Mouse (Mus musculus): ENCODE measurements at regions not wholly inside any gene's neighbourhood (a gene's known extent, or its start where the extent isn't known, plus 50 kb on each side); places are given as distances from the start of the nearest gene placed in this dataset.

- Histone ChIP-seq H3K4me1 (no peaks in the 10 kb centered on the region), H3K4me3 (no peak overlapping the region), H3K4me2 (replicated peaks) (no peak overlapping the region), H3K9me3 (no peaks in the 10 kb centered on the region), H3K27ac (no peak overlapping the region), H3K36me3 (no peaks in the 10 kb centered on the region), H3K27me3 (replicated peaks) (no peaks in the 10 kb centered on the region), H3K9ac (no peak overlapping the region)
- ATAC-seq (ENCODE audit: low FRiP score, low read depth) = no peak
- WGBS = 71% methylated on average over 3 of the region's 3 CpGs
These were observed 148.9 kb downstream of the Bcl11a start for GRCm38 (mm10) chr11:24226755-24227154.

- no peak overlapping the region for H3K4me3 ChIP-seq
- no peaks in the 10 kb centered on the region for H3K9me3 ChIP-seq
- H3K27ac ChIP-seq = no peak overlapping the region
- H3K4me1 ChIP-seq = no peaks in the 10 kb centered on the region
- no peak overlapping the region for H3K4me2 ChIP-seq (replicated peaks)
- no peaks in the 10 kb centered on the region for H3K27me3 ChIP-seq (replicated peaks)
- no peak overlapping the region for H3K9ac ChIP-seq
- WGBS = 92% methylated on average over 11 of the region's 11 CpGs
- no peaks in the 10 kb centered on the region for H3K36me3 ChIP-seq
- ATAC-seq (ENCODE audit: low FRiP score, low read depth) = no peak
These were observed 155.5 kb downstream of the Bcl11a start for GRCm38 (mm10) chr11:24233376-24233775.

- Histone ChIP-seq H3K36me3 (no peaks in the 10 kb centered on the region), H3K4me3 (no peak overlapping the region), H3K4me1 (no peaks in the 10 kb centered on the region), H3K27ac (no peak overlapping the region), H3K9me3 (no peaks in the 10 kb centered on the region), H3K27me3 (replicated peaks) (no peaks in the 10 kb centered on the region), H3K4me2 (replicated peaks) (no peak overlapping the region), H3K9ac (no peak overlapping the region)
- no peak for ATAC-seq (ENCODE audit: low FRiP score, low read depth)
- WGBS = 73% methylated on average over 9 of the region's 9 CpGs
These were observed 156.0 kb downstream of the Bcl11a start for GRCm38 (mm10) chr11:24233821-24234220.

GRCm38 (mm10) chr11:24234422-24234821 lies 156.6 kb downstream of the Bcl11a start:
- 76% methylated on average over 3 of the region's 3 CpGs for WGBS
- no peaks in the 10 kb centered on the region for H3K4me1 ChIP-seq

GRCm38 (mm10) chr11:24235326-24235725 lies 157.5 kb downstream of the Bcl11a start:
- no peak overlapping the region for H3K9ac ChIP-seq
- H3K4me1 ChIP-seq = no peaks in the 10 kb centered on the region
- H3K27ac ChIP-seq = no peak overlapping the region
- no peaks in the 10 kb centered on the region for H3K36me3 ChIP-seq
- 80% methylated on average over 4 of the region's 4 CpGs for WGBS
- H3K27me3 ChIP-seq (replicated peaks) = no peaks in the 10 kb centered on the region
- no peak overlapping the region for H3K4me2 ChIP-seq (replicated peaks)
- H3K9me3 ChIP-seq = no peaks in the 10 kb centered on the region
- ATAC-seq (ENCODE audit: low FRiP score, low read depth) = no peak
- H3K4me3 ChIP-seq = no peak overlapping the region

More at GRCm38 (mm10) chr11:24234422-24234821, 156.6 kb downstream of the Bcl11a start:
- no peaks in the 10 kb centered on the region for H3K36me3 ChIP-seq
- ATAC-seq (ENCODE audit: low FRiP score, low read depth) = no peak
- H3K4me3 ChIP-seq = no peak overlapping the region
- no peaks in the 10 kb centered on the region for H3K27me3 ChIP-seq (replicated peaks)
- no peak overlapping the region for H3K4me2 ChIP-seq (replicated peaks)
- H3K27ac ChIP-seq = no peak overlapping the region
- H3K9me3 ChIP-seq = no peaks in the 10 kb centered on the region
- H3K9ac ChIP-seq = no peak overlapping the region

- Histone ChIP-seq H3K4me1 (no peaks in the 10 kb centered on the region), H3K4me2 (replicated peaks) (no peak overlapping the region), H3K9ac (no peak overlapping the region), H3K27ac (no peak overlapping the region), H3K27me3 (replicated peaks) (no peaks in the 10 kb centered on the region), H3K4me3 (no peak overlapping the region), H3K36me3 (no peaks in the 10 kb centered on the region), H3K9me3 (no peaks in the 10 kb centered on the region)
- WGBS = 95% methylated on average over 6 of the region's 6 CpGs
- no peak for ATAC-seq (ENCODE audit: low FRiP score, low read depth)
These were observed 161.8 kb downstream of the Bcl11a start for GRCm38 (mm10) chr11:24239631-24240030.

GRCm38 (mm10) chr11:24242096-24242495 lies 164.2 kb downstream of the Bcl11a start:
- Histone ChIP-seq H3K27me3 (replicated peaks) (no peaks in the 10 kb centered on the region), H3K4me2 (replicated peaks) (no peak overlapping the region), H3K36me3 (no peaks in the 10 kb centered on the region), H3K4me3 (no peak overlapping the region), H3K27ac (no peak overlapping the region), H3K9ac (no peak overlapping the region), H3K9me3 (no peaks in the 10 kb centered on the region), H3K4me1 (no peaks in the 10 kb centered on the region)
- 64% methylated on average over 4 of the region's 4 CpGs for WGBS
- no peak for ATAC-seq (ENCODE audit: low FRiP score, low read depth)

GRCm38 (mm10) chr11:24242888-24243287 lies 165.0 kb downstream of the Bcl11a start:
- no peak overlapping the region for H3K4me2 ChIP-seq (replicated peaks)
- no peak for ATAC-seq (ENCODE audit: low FRiP score, low read depth)
- H3K9me3 ChIP-seq = no peaks in the 10 kb centered on the region
- no peak overlapping the region for H3K27ac ChIP-seq
- no peaks in the 10 kb centered on the region for H3K27me3 ChIP-seq (replicated peaks)
- no peak overlapping the region for H3K4me3 ChIP-seq
- no peaks in the 10 kb centered on the region for H3K4me1 ChIP-seq
- WGBS = 21% methylated on average over 2 of the region's 2 CpGs
- no peaks in the 10 kb centered on the region for H3K36me3 ChIP-seq
- no peak overlapping the region for H3K9ac ChIP-seq

GRCm38 (mm10) chr11:24245390-24245789 lies 167.5 kb downstream of the Bcl11a start:
- Histone ChIP-seq H3K36me3 (no peaks in the 10 kb centered on the region), H3K9me3 (no peaks in the 10 kb centered on the region), H3K27me3 (replicated peaks) (no peaks in the 10 kb centered on the region), H3K27ac (no peak overlapping the region), H3K4me3 (no peak overlapping the region), H3K9ac (no peak overlapping the region), H3K4me2 (replicated peaks) (no peak overlapping the region), H3K4me1 (no peaks in the 10 kb centered on the region)
- ATAC-seq (ENCODE audit: low FRiP score, low read depth) = no peak
- WGBS = 86% methylated on average over 4 of the region's 4 CpGs

GRCm38 (mm10) chr11:24246314-24246713 lies 168.5 kb downstream of the Bcl11a start:
- Histone ChIP-seq H3K9ac (no peak overlapping the region), H3K4me2 (replicated peaks) (no peak overlapping the region), H3K9me3 (no peaks in the 10 kb centered on the region), H3K4me1 (no peaks in the 10 kb centered on the region), H3K36me3 (no peaks in the 10 kb centered on the region), H3K4me3 (no peak overlapping the region), H3K27me3 (replicated peaks) (no peaks in the 10 kb centered on the region), H3K27ac (no peak overlapping the region)
- WGBS = 78% methylated on average over 3 of the region's 3 CpGs
- ATAC-seq (ENCODE audit: low FRiP score, low read depth) = no peak

- Histone ChIP-seq H3K4me2 (replicated peaks) (no peak overlapping the region), H3K27me3 (replicated peaks) (no peaks in the 10 kb centered on the region), H3K27ac (no peak overlapping the region), H3K4me1 (no peaks in the 10 kb centered on the region), H3K36me3 (no peaks in the 10 kb centered on the region), H3K9ac (no peak overlapping the region), H3K4me3 (no peak overlapping the region), H3K9me3 (no peaks in the 10 kb centered on the region)
- no peak for ATAC-seq (ENCODE audit: low FRiP score, low read depth)
- WGBS = 92% methylated on average over 4 of the region's 4 CpGs
These were observed 169.4 kb downstream of the Bcl11a start for GRCm38 (mm10) chr11:24247285-24247684.

- no peak overlapping the region for H3K9ac ChIP-seq
- no peak for ATAC-seq (ENCODE audit: low FRiP score, low read depth)
- WGBS = 71% methylated on average over 5 of the region's 5 CpGs
These were observed 173.7 kb downstream of the Bcl11a start for GRCm38 (mm10) chr11:24251516-24251915.

GRCm38 (mm10) chr11:24255201-24256060 lies 177.6 kb downstream of the Bcl11a start:
- WGBS = 82% methylated on average over 22 of the region's 22 CpGs
- no peaks in the 10 kb centered on the region; the same call in 1 of the 2 replicates for H3K4me1 ChIP-seq
- H3K36me3 ChIP-seq = no peaks in the 10 kb centered on the region
- ATAC-seq (ENCODE audit: low FRiP score, low read depth) = 0 out of 2 replicates have a peak, but pooled peaks have one; percentile 14
- no peaks in the 10 kb centered on the region for H3K27me3 ChIP-seq (replicated peaks)
- H3K9me3 ChIP-seq = no peaks in the 10 kb centered on the region
- no peak overlapping the region for H3K9ac ChIP-seq
- no peak overlapping the region for H3K4me3 ChIP-seq
- H3K4me2 ChIP-seq (replicated peaks) = no peak overlapping the region
- no peak overlapping the region for H3K27ac ChIP-seq

More at GRCm38 (mm10) chr11:24251516-24251915, 173.7 kb downstream of the Bcl11a start:
- H3K4me2 ChIP-seq (replicated peaks) = no peak overlapping the region
- no peaks in the 10 kb centered on the region for H3K36me3 ChIP-seq
- H3K4me1 ChIP-seq = no peaks in the 10 kb centered on the region; the same call in 1 of the 2 replicates
- no peak overlapping the region for H3K4me3 ChIP-seq
- H3K27ac ChIP-seq = no peak overlapping the region
- no peaks in the 10 kb centered on the region for H3K9me3 ChIP-seq
- H3K27me3 ChIP-seq (replicated peaks) = no peaks in the 10 kb centered on the region
